Mouse (Mus musculus) adrenal gland, adult 18-20 months (tissue): ENCODE results near the gene Tfam. TPM values are rescaled to one million over a fixed set of nuclear protein-coding genes. Genes with fewer than 3 reads are reported as not detected.

Experiments used
- DNase-seq, 2 experiments: peaks; one replicate each; pipeline ENCODE4 v3.0.0; 2021 to 2022; ENCODE audit warnings: low spot score in 2 of 2
- total RNA-seq, 2 experiments: library from RNA; stranded (reverse); gene quantifications; 1 replicate in 1 of 2; 2 replicates in 1 of 2; pipeline ENCODE4 v1.2.3; 2021

The Tfam gene
- total RNA-seq, 2 experiments from 2014 or later, result 42.8 to 57.0 TPM

DNA sequence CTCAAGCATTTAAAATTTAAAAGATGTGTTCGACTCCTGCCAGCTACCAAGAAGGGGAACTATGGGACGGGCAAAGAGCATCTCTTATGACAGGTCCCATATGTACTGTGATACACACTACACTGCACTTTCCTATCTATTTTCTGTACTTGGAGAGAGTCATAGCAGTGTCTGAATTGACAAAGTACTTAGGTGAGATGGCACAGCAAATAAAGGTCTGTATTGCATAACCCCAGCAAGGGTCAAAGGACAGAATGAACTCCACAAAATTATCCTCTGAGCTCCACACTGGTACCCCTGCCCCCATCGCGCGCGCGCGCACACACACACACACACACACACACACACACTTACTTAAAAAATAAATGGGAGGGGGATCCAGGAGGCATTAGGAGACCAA lies 4.0 kb downstream of the Tfam start:
- no peak for DNase-seq

- DNase-seq, result peak; percentile 78 to 83
Measured at GRCm38 (mm10) chr10:71225894-71226293, 12.2 kb downstream of the Tfam start.

DNA sequence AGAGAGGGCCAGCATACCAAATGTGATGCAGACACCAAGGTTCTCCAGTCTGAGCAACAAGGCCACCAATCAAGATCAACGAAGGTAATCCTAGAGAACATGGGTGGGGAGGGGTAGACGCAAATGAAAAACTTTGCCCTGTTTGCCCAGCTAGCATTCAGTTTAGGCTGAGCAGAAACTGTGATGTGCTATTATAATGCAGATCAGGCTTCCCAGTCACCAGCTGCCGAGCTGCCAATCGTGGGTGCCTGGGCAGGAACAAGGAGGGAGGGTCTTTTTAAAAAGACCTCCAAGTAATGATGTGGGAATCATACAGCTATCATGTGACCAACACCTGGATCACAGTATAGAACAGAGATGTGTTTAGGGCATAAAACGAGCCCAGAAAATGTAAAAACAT lies 15.0 kb downstream of the Tfam start:
- no peak for DNase-seq

GRCm38 (mm10) chr10:71222639-71223038 lies 15.4 kb downstream of the Tfam start:
- DNase-seq, result no peak

- DNase-seq, result peak; percentile 59 to 72
Measured at GRCm38 (mm10) chr10:71218228-71218892, 19.7 kb downstream of the Tfam start.

DNA sequence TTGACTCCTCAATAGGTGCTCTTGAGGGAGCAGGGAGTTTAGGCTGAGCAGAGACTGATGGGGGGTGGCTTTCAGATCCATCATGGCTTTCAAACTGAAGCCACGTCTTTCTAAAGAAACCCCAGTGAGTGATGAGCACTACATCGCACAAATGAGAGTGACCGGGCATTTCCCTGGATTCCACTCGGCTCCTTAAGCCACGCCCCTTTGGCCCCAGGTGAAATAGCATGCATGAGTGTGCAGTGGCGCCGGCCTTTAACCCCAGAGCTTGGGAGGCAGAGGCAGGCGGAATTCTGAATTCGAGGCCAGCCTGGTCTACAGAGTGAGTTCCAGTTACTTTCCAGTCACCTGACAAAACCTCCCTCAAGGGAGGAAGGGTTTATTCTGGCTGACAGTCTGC lies 22.1 kb downstream of the Tfam start:
- DNase-seq, result no peak

GRCm38 (mm10) chr10:71201512-71201911 lies 36.6 kb downstream of the Tfam start:
- no peak for DNase-seq

GRCm38 (mm10) chr10:71200964-71201363 lies 37.1 kb downstream of the Tfam start:
- no peak for DNase-seq

- DNase-seq, result no peak
Measured at GRCm38 (mm10) chr10:71198676-71199075, 39.4 kb downstream of the Tfam start.

DNA sequence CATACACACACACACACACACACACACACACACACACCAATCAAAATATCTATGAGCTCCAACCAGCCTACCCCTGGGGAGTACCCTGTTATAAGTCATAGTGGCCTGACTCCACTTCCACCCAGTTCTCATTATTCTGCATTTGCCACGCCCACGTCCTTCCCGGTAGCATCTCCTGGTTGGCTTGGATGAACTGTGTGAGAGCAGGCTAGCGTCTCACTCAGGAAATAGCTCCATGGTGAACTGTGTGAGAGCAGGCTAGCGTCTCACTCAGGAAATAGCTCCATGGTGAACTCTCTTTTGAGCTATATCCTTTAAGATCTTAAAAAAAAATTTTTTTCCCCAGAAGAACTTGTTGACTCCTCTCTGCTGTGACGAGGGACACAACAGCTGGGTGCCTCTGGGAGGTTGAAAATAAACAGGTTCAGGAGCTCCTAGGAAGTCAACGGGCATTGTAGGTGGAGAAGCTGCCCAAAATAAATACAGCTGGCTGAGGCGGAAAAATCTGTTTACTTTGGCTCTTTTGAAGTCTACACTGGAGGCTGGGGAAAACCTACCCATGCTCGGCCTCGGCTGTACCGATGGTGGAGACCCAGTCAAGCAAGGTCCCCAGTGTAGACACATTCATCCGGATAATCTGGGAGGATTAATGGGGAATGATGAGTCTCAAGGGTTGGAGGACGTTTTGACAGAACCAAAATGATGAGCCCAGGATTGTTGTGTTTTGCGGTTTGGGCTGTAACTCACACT lies 40.9 kb downstream of the Tfam start:
- DNase-seq, result no peak

- DNase-seq, result no peak
Measured at GRCm38 (mm10) chr10:71195501-71195900, 42.6 kb downstream of the Tfam start.

GRCm38 (mm10) chr10:71194713-71195112 lies 43.4 kb downstream of the Tfam start:
- DNase-seq, result no peak

DNA sequence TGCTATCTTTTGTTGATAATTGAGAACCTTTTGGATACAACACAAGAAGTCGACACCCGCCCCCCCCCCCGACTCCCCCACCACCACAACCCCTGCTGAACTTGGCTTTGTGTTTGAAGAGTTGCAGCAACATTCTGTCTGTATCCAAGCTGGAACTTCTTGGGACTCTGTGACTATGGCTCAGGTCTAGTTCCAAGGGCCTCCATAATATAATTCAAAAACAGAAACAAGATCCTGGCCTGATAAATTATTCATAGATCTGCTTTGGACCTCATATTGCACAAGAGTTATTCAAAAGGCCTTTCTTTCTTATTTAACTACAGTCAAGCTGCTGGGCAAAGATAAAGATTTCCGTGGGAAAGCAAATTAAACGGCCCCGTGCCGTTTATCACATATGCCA lies 44.8 kb downstream of the Tfam start:
- no peak for DNase-seq

- no peak for DNase-seq
Measured at GRCm38 (mm10) chr10:71192886-71193285, 45.2 kb downstream of the Tfam start.

GRCm38 (mm10) chr10:71188681-71189080 lies 49.4 kb downstream of the Tfam start:
- no peak for DNase-seq

DNA sequence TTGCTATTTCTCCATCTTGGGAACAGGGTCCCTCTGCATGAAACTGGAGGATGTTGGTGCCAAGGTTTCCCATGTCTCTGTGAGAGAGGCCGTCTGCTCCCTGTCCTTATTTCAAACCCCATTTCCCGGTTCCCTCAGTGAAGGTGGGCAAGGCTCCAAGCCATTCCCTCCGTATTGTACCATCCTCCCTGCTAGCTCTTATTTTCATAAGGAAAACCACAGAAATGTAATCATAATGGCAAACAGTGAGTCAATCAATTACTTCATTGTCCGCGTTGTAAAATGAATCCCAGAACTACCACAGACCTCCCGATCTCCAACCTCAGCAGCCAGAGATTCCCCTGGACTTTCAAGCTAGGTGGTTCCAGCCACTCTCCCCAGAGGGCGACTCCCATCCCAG lies 53.0 kb downstream of the Tfam start:
- no peak for DNase-seq

DNA sequence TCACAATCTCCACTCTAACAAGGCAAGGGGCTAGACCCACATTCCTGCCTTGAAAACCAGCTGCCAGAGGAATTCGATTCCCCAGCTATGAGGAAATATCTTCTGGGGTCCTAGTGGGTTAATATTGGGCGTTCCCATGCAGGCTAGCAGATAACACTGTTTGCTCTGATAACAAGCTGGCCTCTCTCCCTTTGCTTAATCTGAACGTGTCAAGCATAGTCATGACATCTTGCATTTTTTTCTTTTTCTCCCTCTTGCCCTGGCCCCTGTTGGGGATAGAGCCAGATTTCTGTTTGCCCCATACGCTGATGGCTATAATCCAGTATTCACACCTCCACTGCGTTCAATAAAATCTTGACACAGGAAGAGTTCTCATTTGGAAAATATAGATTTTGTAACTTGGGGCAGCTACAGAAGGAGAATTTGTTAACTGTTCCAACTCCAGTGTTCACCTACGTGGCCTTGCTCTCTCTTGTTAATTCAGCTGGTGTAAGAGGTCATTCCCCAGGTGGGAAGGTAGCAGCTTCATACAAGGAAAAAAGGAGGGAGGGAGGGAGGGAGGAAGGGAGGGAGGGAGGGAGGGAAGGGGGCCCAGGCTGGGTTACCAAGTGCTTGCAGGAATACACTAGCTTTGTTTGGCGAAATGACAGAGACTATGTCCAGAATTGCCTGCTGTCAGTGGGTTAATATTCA lies 54.6 kb downstream of the Tfam start:
- no peak for DNase-seq

DNA sequence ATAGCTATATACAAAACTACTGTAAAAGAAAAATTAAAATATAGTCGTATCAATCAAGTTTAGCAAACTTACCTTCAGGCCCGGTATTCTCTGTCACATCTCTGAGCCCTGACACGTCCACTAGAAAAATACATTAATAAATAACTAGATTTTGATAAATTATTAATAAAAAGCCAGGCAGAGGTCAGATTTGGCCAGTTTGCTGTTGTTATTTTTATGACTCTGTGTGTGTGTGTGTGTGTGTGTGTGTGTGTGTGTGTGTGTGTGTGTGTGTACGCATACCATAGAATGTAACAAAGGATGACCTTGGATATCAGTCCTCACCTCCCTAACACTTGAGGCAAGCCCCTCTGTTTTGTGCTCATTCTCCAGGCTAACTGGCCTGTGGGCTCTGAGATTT lies 56.1 kb downstream of the Tfam start:
- no peak for DNase-seq

GRCm38 (mm10) chr10:71181091-71181490 lies 57.0 kb downstream of the Tfam start:
- DNase-seq, result no peak

DNA sequence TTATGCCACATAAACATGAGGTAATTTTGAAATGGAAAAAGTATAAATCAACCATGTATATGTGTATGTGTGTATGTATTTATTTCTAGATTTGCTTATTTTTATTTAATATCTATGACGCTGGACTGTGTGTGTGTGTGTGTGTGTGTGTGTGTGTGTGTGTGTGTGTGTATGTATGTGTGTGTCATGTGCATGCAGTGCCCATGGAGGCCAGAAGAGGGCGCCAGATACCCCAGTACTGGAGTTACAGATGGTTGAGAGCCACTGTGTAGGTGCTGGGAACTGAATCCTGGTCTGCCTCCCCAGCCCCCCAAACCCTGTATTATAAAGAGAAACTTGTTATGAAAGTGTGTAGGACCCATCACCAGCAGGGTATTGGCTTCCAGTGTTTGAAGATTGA lies 58.0 kb downstream of the Tfam start:
- no peak for DNase-seq

GRCm38 (mm10) chr10:71177201-71177600 lies 60.9 kb downstream of the Tfam start:
- DNase-seq, result no peak

- DNase-seq, result no peak
Measured at GRCm38 (mm10) chr10:71176341-71176740, 61.7 kb downstream of the Tfam start.
